Mouse (Mus musculus) heart, adult 2 months (tissue): ENCODE results near the gene Gm12184. TPM values are rescaled to one million over a fixed set of nuclear protein-coding genes. Genes with fewer than 3 reads are reported as not detected.

Experiments used
- DNase-seq, 2 experiments: peaks; one replicate each; pipeline ENCODE4 v3.0.0; 2021
- H3K27ac ChIP-seq: fragments of 200-600 bp; 2 replicates; pipeline ENCODE4 v1.8.1; 2022
- H3K27me3 ChIP-seq: fragments of 200-500 bp; 2 replicates; pipeline ENCODE4 v1.6.1; 2012; ENCODE audit warnings: mild to moderate bottlenecking, low read length, inconsistent platforms, mixed read lengths; ENCODE audit not compliant: control insufficient read depth, insufficient read depth
- H3K36me3 ChIP-seq: fragments of 200-500 bp; 2 replicates; pipeline ENCODE4 v1.6.1; 2012; ENCODE audit warnings: low read length, inconsistent platforms; ENCODE audit not compliant: control insufficient read depth, insufficient read depth
- H3K4me1 ChIP-seq: fragments of 200-500 bp; 2 replicates; pipeline ENCODE4 v1.6.1; 2011; ENCODE audit warnings: low read length; ENCODE audit not compliant: control insufficient read depth, insufficient read depth
- H3K4me3 ChIP-seq: fragments of 200-600 bp; 2 replicates; pipeline ENCODE4 v1.8.1; 2022
- H3K79me2 ChIP-seq: fragments of 200-500 bp; replicated peaks from 2 replicates; pipeline ENCODE4 v1.6.1; 2012; ENCODE audit warnings: mild to moderate bottlenecking, inconsistent platforms, low read length, moderate library complexity, mixed read lengths; ENCODE audit not compliant: control insufficient read depth, insufficient read depth
- H3K9ac ChIP-seq: fragments of 200-500 bp; 2 replicates; pipeline ENCODE4 v1.6.1; 2012; ENCODE audit warnings: low read depth, mild to moderate bottlenecking, control low read depth, inconsistent platforms, low read length, mixed read lengths
- CTCF ChIP-seq: fragments of 200-600 bp; IDR thresholded peaks from 2 replicates; pipeline ENCODE4 v1.8.1; 2022; ENCODE audit warnings: antibody characterized with exemption, mild to moderate bottlenecking, moderate library complexity
- EP300 ChIP-seq: fragments of 200-500 bp; IDR thresholded peaks from 2 replicates; pipeline ENCODE4 v1.6.1; 2011; ENCODE audit warnings: low read depth, low read length, control low read depth; ENCODE audit not compliant: insufficient read depth
- POLR2A ChIP-seq: fragments of 200-500 bp; IDR thresholded peaks from 2 replicates; pipeline ENCODE4 v1.6.1; 2011; ENCODE audit warnings: mild to moderate bottlenecking, low read depth, low read length, control low read depth; ENCODE audit not compliant: insufficient read depth
- WGBS: fragments of 180-500 bp; shearing (Covaris S2); methylation state at CpG from one replicate; pipeline ENCODE4 v1.1.7; 2018; 5-methylcytosine and 5-hydroxymethylcytosine counted together
- intact Hi-C: fragments of 180-260 bp; cut with DNase I; formaldehyde crosslinking; loops from one replicate; pipeline ENCODE4 v1.15.1; 2025
- polyA plus RNA-seq: library from polyadenylated mRNA; depleted of rRNA; stranded (reverse); fragments of >200 nt; gene quantifications from 2 replicates; pipeline ENCODE4 v1.2.3, GENCODE M21; 2012
- total RNA-seq, 2 experiments: library from RNA; stranded (reverse); gene quantifications; 2 replicates each; pipeline ENCODE4 v1.2.3; 2021

Gene Gm12184
- total and polyA plus RNA-seq, 3 experiments, result 3.8 to 18.8 (median 3.9) TPM

- Histone ChIP-seq H3K79me2 (no peaks in the 10 kb centered on the region), H3K27ac (no peak overlapping the region), H3K4me1 (peaks cover 2% of the 10 kb centered on the region; the same call in 1 of the 2 replicates), H3K36me3 (peaks cover 12% of the 10 kb centered on the region), H3K27me3 (no peaks in the 10 kb centered on the region), H3K9ac (no peak overlapping the region), H3K4me3 (no peak overlapping the region)
- intact Hi-C loops, result no loop called here
- 52% methylated on average over 4 of the region's 4 CpGs for WGBS
- DNase-seq, result no peak
- TF ChIP-seq EP300 (no peak), CTCF (no peak), POLR2A (no peak)
Measured at GRCm38 (mm10) chr11:48809434-48809830, 17.0 kb downstream of the Gm12184 start.

GRCm38 (mm10) chr11:48808737-48809433 lies 17.6 kb downstream of the Gm12184 start:
- peaks cover 2% of the 10 kb centered on the region; the same call in 1 of the 2 replicates for H3K4me1 ChIP-seq
- no peaks in the 10 kb centered on the region for H3K27me3 ChIP-seq
- WGBS, result 56% methylated on average over 16 of the region's 16 CpGs
- no peaks in the 10 kb centered on the region for H3K79me2 ChIP-seq
- H3K4me3 ChIP-seq, result no peak overlapping the region
- peaks cover 12% of the 10 kb centered on the region for H3K36me3 ChIP-seq
- no peak overlapping the region for H3K9ac ChIP-seq
- peak in 1 of 2 experiments; percentile 47 for DNase-seq
- TF ChIP-seq EP300, result no peak
- no peak for TF ChIP-seq POLR2A
- TF ChIP-seq CTCF, result no peak
- no peak overlapping the region; the same call in 1 of the 2 replicates for H3K27ac ChIP-seq
- intact Hi-C loops, result no loop called here

- H3K9ac ChIP-seq, result no peak overlapping the region
- no peaks in the 10 kb centered on the region for H3K79me2 ChIP-seq
- no peak overlapping the region for H3K27ac ChIP-seq
- no peak overlapping the region for H3K4me3 ChIP-seq
- intact Hi-C loops, result no loop called here
- H3K4me1 ChIP-seq, result peaks cover 2% of the 10 kb centered on the region; the same call in 1 of the 2 replicates
- DNase-seq, result no peak
- TF ChIP-seq EP300, result no peak
- TF ChIP-seq POLR2A, result no peak
- TF ChIP-seq CTCF, result no peak
- peaks cover 13% of the 10 kb centered on the region for H3K36me3 ChIP-seq
- H3K27me3 ChIP-seq, result no peaks in the 10 kb centered on the region
Measured at GRCm38 (mm10) chr11:48808304-48808646, 18.2 kb downstream of the Gm12184 start.

GRCm38 (mm10) chr11:48807563-48808303 lies 18.7 kb downstream of the Gm12184 start:
- H3K4me3 ChIP-seq, result no peak overlapping the region
- no peak overlapping the region for H3K27ac ChIP-seq
- no peak overlapping the region for H3K9ac ChIP-seq
- H3K4me1 ChIP-seq, result peaks cover 2% of the 10 kb centered on the region; the same call in 1 of the 2 replicates
- H3K27me3 ChIP-seq, result no peaks in the 10 kb centered on the region
- no peak for DNase-seq
- intact Hi-C loops, result no loop called here
- 49% methylated on average over 14 of the region's 14 CpGs for WGBS
- peaks cover 16% of the 10 kb centered on the region for H3K36me3 ChIP-seq
- no peaks in the 10 kb centered on the region for H3K79me2 ChIP-seq
- TF ChIP-seq EP300 (no peak), POLR2A (no peak), CTCF (no peak)

DNA sequence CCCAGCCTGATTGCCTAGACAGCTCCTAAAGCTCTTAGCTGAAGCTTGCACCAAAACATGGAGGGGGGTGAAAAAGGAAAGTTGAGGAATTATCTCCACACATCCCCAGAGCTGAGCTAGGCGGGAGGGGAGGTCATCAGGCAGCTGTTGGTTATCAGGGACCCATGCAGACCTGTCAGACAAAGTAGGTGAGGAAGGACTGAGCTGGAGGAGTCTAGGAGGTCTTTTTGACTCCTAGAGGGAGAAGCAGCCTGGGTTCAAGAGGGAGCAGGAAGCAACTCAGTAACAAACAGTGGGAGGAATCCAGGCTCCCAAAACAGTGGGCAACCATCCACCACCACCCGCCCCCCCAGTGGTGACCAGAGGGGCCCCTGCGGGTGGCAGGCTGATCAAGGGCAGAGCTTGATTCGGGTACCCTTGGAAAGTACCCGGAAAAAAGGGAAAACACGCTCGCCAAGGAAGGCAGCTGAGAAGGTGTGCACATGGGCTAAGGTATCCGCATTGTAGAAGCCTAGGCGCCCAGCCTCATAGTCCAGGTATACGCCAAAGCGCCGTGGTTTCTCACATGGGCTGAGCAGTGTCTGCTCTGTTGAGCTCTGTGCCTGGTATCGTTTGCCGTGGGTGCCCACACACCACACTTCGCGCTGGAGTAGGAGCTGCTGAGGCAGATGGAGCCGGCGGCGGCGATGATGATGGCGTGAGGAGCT lies 19.4 kb downstream of the Gm12184 start:
- Histone ChIP-seq H3K36me3 (peaks cover 17% of the 10 kb centered on the region), H3K27ac (no peak overlapping the region), H3K79me2 (no peaks in the 10 kb centered on the region), H3K4me3 (no peak overlapping the region), H3K4me1 (peaks cover 5% of the 10 kb centered on the region), H3K27me3 (no peaks in the 10 kb centered on the region), H3K9ac (no peak overlapping the region)
- WGBS, result 68% methylated on average over 21 of the region's 21 CpGs
- TF ChIP-seq POLR2A (no peak), CTCF (no peak), EP300 (no peak)
- intact Hi-C loops, result no loop called here
- no peak for DNase-seq
